Mouse (Mus musculus): ENCODE measurements around the gene Ccdc167.

The Ccdc167 gene

DNA sequence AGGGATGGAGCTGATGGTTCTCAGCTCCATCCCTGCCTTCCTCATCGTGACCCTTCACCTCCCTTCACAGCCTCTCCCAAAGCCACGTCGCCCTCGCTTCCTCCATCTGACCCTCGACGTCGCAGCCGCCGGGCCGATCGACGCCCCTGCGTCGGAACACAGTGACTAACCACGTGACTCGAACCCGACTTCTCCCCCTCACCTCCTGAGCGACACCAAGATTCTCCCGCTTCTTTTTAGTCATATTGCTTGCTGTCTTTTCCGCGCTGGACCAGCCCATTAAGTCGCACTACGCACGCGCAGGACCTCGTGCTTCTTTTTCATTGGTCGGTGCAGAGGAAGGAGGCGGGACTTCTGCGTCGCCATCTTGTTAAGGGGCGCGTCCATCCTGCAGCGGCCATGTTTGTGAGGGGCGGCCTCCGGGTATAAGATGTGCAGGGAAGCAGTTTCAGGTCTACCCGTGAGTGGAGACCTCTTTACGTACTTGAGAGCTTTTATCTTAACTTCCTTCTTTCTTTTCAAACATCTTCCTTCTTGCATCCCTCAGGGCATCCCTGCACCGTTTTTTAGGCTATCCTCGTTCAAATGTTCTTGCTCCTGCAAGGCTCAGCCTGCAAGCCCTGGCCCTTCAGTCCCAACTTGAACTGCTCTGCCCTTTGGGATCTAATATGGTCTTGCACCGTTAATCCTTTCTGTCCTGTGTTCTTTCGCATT lies at the start of gene Ccdc167:
TSS of gene Ccdc167 (minus strand) at position 313 of the 714 bp plus-strand sequence.
- DNase-seq: peak; percentile 98

DNA sequence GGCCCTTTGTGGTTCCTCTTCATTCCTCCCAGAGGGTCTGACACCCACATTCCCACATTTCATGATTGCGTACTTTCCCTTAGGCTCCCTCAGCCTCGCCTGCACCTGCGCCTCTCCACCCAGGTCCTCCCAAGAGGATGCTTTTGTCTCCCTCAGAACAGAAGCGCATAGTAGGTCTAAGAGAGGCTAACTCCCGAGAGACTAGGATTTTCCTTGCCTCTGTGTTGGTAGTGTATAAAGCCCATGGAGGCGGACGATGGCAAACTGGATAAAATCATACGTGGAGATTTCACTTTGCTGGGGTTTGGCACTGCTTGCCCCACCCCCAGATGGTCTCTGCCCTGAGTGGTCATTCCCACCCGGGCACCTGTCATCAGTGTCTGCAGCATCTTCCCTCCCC lies 48.5 kb upstream of the Ccdc167 start:
- DNase-seq: no peak

DNA sequence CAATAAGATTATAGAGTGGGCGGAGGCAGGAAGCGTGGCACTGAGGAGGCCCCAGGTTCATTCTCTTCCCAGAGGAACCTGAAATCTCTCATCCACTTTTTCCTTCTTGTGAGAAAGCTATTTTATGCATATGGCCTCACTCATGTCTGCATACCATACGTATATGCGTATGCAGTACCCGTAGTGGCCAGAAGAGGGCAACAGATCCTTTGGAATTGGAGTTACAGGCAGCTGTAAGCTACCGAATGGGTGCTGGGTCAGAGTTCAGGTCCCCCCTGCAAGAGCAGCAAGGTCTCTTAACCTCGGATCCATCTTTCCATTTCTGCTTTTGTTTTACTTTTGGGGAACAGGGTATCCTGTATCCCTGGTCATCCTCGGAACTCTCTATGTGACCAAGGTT lies 45.7 kb upstream of the Ccdc167 start:
- peak; percentile 61 for DNase-seq

- peak; percentile 42 for DNase-seq
These were observed 45.1 kb upstream of the Ccdc167 start for GRCm38 (mm10) chr17:29761938-29762337.

GRCm38 (mm10) chr17:29760404-29761375 lies 43.8 kb upstream of the Ccdc167 start:
- peak; percentile 94 for DNase-seq

- peak; percentile 42 for DNase-seq
These were observed 43.1 kb upstream of the Ccdc167 start for GRCm38 (mm10) chr17:29759963-29760362.

- no peak for DNase-seq
These were observed 39.5 kb upstream of the Ccdc167 start for GRCm38 (mm10) chr17:29756381-29756780.

GRCm38 (mm10) chr17:29754510-29754909 lies 37.7 kb upstream of the Ccdc167 start:
- DNase-seq: no peak

- no peak for DNase-seq
These were observed 30.6 kb upstream of the Ccdc167 start for GRCm38 (mm10) chr17:29747466-29747865.

- no peak for DNase-seq
These were observed 21.3 kb upstream of the Ccdc167 start for GRCm38 (mm10) chr17:29737849-29738804.

- no peak for DNase-seq
These were observed 19.7 kb upstream of the Ccdc167 start for GRCm38 (mm10) chr17:29736448-29737014.

DNA sequence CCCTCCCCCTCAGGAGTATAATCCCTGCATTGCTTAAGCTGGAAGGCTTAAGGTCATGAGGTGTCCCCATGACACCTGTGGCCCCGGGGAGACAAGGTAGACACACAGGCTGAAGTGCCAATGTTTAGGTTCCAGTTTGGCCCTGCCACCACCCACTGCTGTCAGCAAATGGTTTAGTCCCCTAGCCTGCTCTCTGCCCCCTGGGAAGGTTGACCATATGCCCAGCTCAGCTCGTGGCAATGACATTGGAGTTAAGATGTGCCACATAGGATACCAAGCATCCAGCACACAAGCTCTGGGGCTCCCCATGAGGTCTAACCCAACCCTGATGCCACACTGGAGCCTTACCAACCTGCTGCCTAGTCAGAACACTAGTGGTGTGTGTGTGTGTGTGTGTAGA lies 15.7 kb upstream of the Ccdc167 start:
- no peak for DNase-seq

DNA sequence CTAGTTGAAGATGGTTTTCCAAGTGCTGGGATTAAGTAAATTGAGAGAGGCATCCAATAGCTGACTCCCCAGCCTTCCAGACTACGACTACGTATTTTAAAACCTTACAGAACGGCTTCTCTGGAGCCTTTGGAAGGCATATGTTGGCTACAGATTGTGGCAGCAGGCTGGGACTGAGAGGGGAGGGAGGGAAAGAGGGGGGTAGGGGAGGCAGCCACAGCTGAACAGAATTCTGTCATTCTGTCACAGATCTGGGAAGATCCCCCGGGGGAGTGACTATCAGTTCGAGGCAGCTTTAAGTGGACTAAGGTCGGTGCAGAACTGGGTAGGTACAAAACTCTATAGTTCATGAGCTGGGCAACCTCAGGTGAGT lies 15.1 kb upstream of the Ccdc167 start:
- DNase-seq: peak; percentile 50

- no peak for DNase-seq
These were observed 14.6 kb upstream of the Ccdc167 start for GRCm38 (mm10) chr17:29731266-29731952.

- peak; percentile 76 for DNase-seq
These were observed 13.8 kb upstream of the Ccdc167 start for GRCm38 (mm10) chr17:29730510-29731265.

GRCm38 (mm10) chr17:29728082-29728481 lies 11.2 kb upstream of the Ccdc167 start:
- no peak for DNase-seq

- DNase-seq: no peak
These were observed 8.3 kb upstream of the Ccdc167 start for GRCm38 (mm10) chr17:29725027-29725620.

DNA sequence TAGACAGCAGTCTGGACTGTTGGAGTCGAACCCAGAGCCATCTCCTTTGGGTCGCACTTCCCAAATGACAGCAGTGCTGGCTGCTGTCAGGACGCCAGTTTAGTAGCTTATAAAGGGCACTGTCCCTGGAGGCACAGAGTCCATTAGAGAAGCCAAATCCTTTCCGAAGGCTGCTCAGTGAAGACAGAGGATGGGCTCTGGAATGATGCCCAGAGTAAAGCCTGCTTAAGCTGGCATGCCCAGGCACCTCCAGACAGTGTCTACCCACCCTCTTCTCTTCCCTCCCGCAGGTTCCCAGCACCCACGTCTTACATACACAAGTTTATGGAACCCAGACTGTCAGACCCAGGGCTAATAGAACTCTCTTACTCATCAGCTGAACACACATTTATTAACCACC lies 7.8 kb upstream of the Ccdc167 start:
- DNase-seq: no peak

GRCm38 (mm10) chr17:29720755-29721365 lies 4.0 kb upstream of the Ccdc167 start:
- DNase-seq: no peak

All from cerebellum, adult 9-10 months (tissue).